Mouse (Mus musculus): ENCODE measurements around the gene Ulk2. TPM values are rescaled to one million over a fixed set of nuclear protein-coding genes. Genes with fewer than 3 reads are reported as not detected.

Ulk2 gene
- polyA plus RNA-seq (2014; fragmentation: Illumina TruSeq; extraction: RNeasy Lipid Tissue Mini Kit (QIAGEN cat#74804); ENCODE audit: low read depth, low replicate concordance), result 40.1 TPM

DNA sequence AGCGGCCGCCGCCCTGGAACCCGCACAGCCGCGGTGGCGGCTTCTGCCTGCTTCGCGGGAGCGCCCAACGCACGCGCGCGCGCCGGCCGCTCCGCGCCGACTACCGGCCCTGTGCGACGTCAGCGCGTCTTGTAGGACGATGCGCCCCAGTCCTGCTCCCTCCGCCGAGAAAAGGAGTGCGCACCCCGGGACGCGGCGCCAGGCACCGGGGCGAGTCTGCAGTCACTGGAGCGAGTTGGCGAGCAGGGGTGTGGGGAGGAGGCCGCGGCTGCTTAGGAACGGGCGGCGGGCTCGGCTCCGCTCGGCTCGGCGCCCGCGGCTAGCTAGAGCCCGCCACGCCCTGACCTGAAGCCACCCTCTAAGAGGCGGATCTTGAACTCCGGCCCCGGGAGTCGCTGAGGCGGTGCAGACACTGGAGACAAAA, at the start of gene Ulk2:
TSS of gene Ulk2 (minus strand) at position 86 of the 424 bp plus-strand sequence.

GRCm38 (mm10) chr11:61761584-61762407, 93.1 kb downstream of the Ulk2 start, which contains the start of gene Prpsap2:
TSS of gene Prpsap2 (minus strand) at chr11:61762088.

Other genes with a start within 250 kb of the Ulk2 start
- gene Grap, start 201.8 kb downstream of the Ulk2 start, polyA plus RNA-seq (2014; fragmentation: Illumina TruSeq; extraction: RNeasy Lipid Tissue Mini Kit (QIAGEN cat#74804); ENCODE audit: low read depth, low replicate concordance), result 10.8 TPM
- gene Fam83g, start 171.0 kb downstream of the Ulk2 start, polyA plus RNA-seq (2014; fragmentation: Illumina TruSeq; extraction: RNeasy Lipid Tissue Mini Kit (QIAGEN cat#74804); ENCODE audit: low read depth, low replicate concordance), result 0.16 TPM
- not detected for gene Slc5a10, start 134.2 kb downstream of the Ulk2 start, polyA plus RNA-seq (2014; fragmentation: Illumina TruSeq; extraction: RNeasy Lipid Tissue Mini Kit (QIAGEN cat#74804); ENCODE audit: low read depth, low replicate concordance)
- gene Prpsap2, start 93.0 kb downstream of the Ulk2 start, polyA plus RNA-seq (2014; fragmentation: Illumina TruSeq; extraction: RNeasy Lipid Tissue Mini Kit (QIAGEN cat#74804); ENCODE audit: low read depth, low replicate concordance), result 10.8 TPM
- gene Akap10, start 75.2 kb upstream of the Ulk2 start, polyA plus RNA-seq (2014; fragmentation: Illumina TruSeq; extraction: RNeasy Lipid Tissue Mini Kit (QIAGEN cat#74804); ENCODE audit: low read depth, low replicate concordance), result 12.1 TPM
- 1.5 TPM for gene Specc1, start 101.7 kb upstream of the Ulk2 start, polyA plus RNA-seq (2014; fragmentation: Illumina TruSeq; extraction: RNeasy Lipid Tissue Mini Kit (QIAGEN cat#74804); ENCODE audit: low read depth, low replicate concordance)

Measured in heart, adult 10 weeks (tissue).